Mouse (Mus musculus) forebrain, embryonic 10.5 days (tissue): Measurements from ENCODE around the gene Nudt9. TPM values are rescaled to one million over a fixed set of nuclear protein-coding genes. Genes with fewer than 3 reads are reported as not detected.

Source experiments
- DNase-seq: peaks from one replicate; pipeline ENCODE4 v3.0.0-alpha.2; 2017; ENCODE audit warnings: low spot score; ENCODE audit errors: extremely low spot score
- H3K27ac ChIP-seq: fragments of 300-500 bp; sonication (generic); 2 replicates; pipeline ENCODE4 v1.5.1; 2016; ENCODE audit warnings: mild to moderate bottlenecking
- H3K27me3 ChIP-seq: fragments of 300-500 bp; sonication (generic); 2 replicates; pipeline ENCODE4 v1.6.1; 2016; ENCODE audit warnings: mild to moderate bottlenecking; ENCODE audit not compliant: poor library complexity, severe bottlenecking
- H3K36me3 ChIP-seq: fragments of 300-500 bp; sonication (generic); replicated peaks from 2 replicates; pipeline ENCODE4 v1.6.1; 2016; ENCODE audit warnings: mild to moderate bottlenecking, moderate library complexity
- H3K4me1 ChIP-seq: fragments of 300-500 bp; sonication (generic); 2 replicates; pipeline ENCODE4 v1.6.1; 2016
- H3K4me3 ChIP-seq: fragments of 300-500 bp; sonication (generic); 2 replicates; pipeline ENCODE4 v1.5.1; 2016; ENCODE audit warnings: mild to moderate bottlenecking, moderate library complexity
- H3K9me3 ChIP-seq: fragments of 300-500 bp; sonication (generic); 2 replicates; pipeline ENCODE4 v1.6.1; 2016; ENCODE audit warnings: mild to moderate bottlenecking, moderate library complexity
- WGBS: fragments of 180-500 bp; shearing (Covaris S2); methylation state at CpG from one replicate; pipeline ENCODE4 v1.1.7; 2016; 5-methylcytosine and 5-hydroxymethylcytosine counted together
- microRNA-seq: library from miRNA; unstranded; fragments of <30 nt; microRNA quantifications from one replicate; pipeline ENCODE4, GENCODE M21; 2017
- polyA plus RNA-seq: library from polyadenylated mRNA; unstranded; fragments of >200 nt; fragmentation: Nextera tagmentation; extraction: Ambion mirVana; gene quantifications from 2 replicates; pipeline ENCODE4 v1.2.1, GENCODE M21; 2016

Nudt9 gene
- polyA plus RNA-seq, 1 experiment from 2014 or later: 67.9 TPM

DNA sequence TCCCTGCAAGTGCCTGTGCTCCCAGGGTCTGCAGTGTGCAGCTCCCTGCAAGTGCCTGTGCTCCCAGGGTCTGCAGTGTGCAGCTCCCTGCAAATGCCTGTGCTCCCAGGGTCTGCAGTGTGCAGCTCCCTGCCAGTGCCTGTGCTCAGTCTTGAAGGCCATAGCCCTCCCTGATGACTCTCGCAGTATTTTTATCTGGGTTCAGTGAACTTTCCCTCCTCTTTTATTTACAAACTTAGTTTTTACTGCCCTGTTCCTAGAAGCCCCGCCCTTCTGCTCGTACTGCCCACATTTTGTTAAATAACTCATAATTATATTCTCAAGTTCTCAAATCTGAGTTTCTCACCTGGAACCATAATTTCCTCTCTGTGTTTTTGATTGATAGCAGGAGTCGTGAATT lies 57.1 kb downstream of the Nudt9 start:
- 81% methylated on average over 4 of the region's 4 CpGs for WGBS
- Histone ChIP-seq H3K4me1 (peaks cover 60% of the 10 kb centered on the region), H3K4me3 (no peak overlapping the region), H3K36me3 (no peaks in the 10 kb centered on the region), H3K27ac (peak overlapping the region; percentile 83), H3K27me3 (no peaks in the 10 kb centered on the region), H3K9me3 (no peaks in the 10 kb centered on the region)
- DNase-seq: no peak

DNA sequence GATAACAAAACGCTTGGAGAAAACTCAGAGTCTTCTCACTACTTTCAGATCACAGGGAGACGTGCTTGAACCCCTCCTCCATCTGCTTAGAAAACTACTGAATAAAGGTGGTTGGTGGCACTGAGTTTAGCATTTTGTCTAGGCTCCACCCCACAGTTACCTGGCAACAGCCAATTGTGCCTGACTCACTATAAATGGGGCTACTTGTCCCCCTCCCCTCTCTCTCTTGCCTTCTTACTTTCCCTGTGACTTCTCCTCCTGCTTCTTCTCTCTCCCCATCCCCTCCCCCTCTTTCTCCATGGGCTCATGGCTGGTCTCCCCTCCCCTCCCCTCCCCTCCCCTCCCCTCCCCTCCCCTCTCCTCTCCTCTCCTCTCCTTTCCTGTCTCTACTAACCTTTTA lies 58.0 kb downstream of the Nudt9 start:
- peak overlapping the region; percentile 74 for H3K27ac ChIP-seq
- 46% methylated on average over 2 of the region's 2 CpGs for WGBS
- DNase-seq: no peak
- H3K27me3 ChIP-seq: no peaks in the 10 kb centered on the region
- no peaks in the 10 kb centered on the region for H3K9me3 ChIP-seq
- H3K4me1 ChIP-seq: peaks cover 69% of the 10 kb centered on the region
- H3K36me3 ChIP-seq: no peaks in the 10 kb centered on the region
- no peak overlapping the region for H3K4me3 ChIP-seq

DNA sequence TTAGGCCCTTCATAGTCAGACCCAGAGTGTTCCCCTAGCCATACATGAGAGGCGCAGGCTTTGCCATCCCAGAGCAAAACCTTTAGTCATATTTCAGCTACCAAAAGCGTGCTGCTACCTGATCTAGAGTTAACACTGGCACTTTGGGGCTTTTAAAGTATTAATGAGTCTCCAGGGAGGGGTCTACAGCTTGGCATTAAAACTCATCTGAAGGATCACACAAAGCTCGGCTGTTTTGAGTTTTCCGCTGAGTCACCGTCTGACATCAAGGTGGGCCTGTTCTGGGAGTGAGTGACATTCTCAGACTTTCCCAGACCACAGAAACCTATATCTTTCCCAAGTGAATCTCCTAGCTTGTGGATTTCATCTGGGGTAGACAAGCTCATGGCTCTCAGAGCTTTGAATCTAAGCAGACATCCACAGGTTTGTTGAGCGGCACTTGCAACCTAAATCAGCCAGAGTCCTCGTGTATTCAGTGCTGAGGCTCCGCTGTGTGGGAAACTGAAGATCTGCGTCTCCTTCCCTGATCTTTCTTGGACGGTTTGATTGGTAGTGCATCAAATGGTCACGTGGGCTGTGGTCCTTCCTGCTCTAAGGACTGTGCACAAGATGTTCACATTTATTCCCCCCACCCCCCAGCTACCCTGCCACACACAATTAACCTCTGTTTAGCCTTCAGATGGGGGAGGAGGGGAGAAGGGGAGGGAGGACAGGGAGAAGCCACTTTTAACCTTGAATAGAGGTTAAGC lies 62.2 kb downstream of the Nudt9 start:
- H3K4me3 ChIP-seq: peak overlapping the region; percentile 26; the same call in 1 of the 2 replicates
- H3K27me3 ChIP-seq: no peaks in the 10 kb centered on the region
- WGBS: 51% methylated on average over 11 of the region's 11 CpGs
- H3K4me1 ChIP-seq: peaks cover 82% of the 10 kb centered on the region
- H3K27ac ChIP-seq: peak overlapping the region; percentile 84
- H3K36me3 ChIP-seq: no peaks in the 10 kb centered on the region
- no peaks in the 10 kb centered on the region for H3K9me3 ChIP-seq
- DNase-seq: peak; percentile 46

DNA sequence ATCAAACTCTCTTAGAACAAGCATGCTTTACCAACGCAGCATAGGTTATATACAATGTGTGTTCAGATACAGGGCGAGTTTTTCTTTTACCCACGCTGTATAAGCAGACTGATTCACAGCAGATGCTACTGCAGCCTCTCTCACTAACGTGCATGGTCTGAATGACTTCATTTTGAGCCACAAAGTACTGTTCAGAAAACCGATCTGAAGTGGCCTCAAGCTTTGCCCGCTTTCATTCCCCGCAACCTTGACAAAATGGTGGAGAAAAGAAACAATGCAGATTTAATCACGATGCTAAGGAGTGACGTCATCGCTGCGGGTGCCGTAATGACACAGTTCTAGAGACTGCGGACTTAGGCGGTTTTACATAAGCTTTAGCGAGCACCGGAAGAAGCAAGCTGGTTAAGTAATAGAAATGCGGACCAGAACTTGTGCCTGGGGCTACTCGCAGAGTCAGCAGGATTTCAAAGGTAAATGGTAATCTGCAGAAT lies 62.8 kb downstream of the Nudt9 start:
- Histone ChIP-seq H3K27ac (peak overlapping the region; percentile 84), H3K36me3 (no peaks in the 10 kb centered on the region), H3K4me1 (peaks cover 82% of the 10 kb centered on the region), H3K27me3 (no peaks in the 10 kb centered on the region), H3K9me3 (no peaks in the 10 kb centered on the region), H3K4me3 (peak overlapping the region; percentile 26)
- WGBS: 14% methylated on average over 18 of the region's 18 CpGs
- DNase-seq: peak; percentile 63

DNA sequence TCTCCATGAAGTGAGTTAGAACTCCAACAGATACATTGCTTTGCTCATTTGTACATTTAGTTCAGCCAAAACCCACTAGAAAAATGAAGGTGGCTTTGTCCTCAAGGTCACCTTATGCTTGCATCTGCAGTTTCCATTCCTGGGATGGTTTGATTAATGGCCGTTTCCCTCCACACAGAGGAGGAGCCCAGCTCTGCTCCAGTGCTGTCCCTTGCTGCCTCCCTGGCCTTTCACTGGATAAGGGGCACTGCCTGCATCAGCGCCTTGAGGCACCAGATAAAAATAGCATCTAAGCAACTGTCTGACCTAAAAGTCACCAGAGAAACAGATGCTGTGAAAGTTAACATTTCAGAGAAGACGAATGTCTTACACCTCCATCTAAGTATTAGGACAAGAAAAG lies 63.4 kb downstream of the Nudt9 start:
- no peak overlapping the region; the same call in 1 of the 2 replicates for H3K4me3 ChIP-seq
- H3K9me3 ChIP-seq: no peaks in the 10 kb centered on the region
- 40% methylated on average over 3 of the region's 3 CpGs for WGBS
- H3K27me3 ChIP-seq: no peaks in the 10 kb centered on the region
- peak overlapping the region; percentile 84 for H3K27ac ChIP-seq
- DNase-seq: no peak
- peaks cover 77% of the 10 kb centered on the region for H3K4me1 ChIP-seq
- H3K36me3 ChIP-seq: no peaks in the 10 kb centered on the region

DNA sequence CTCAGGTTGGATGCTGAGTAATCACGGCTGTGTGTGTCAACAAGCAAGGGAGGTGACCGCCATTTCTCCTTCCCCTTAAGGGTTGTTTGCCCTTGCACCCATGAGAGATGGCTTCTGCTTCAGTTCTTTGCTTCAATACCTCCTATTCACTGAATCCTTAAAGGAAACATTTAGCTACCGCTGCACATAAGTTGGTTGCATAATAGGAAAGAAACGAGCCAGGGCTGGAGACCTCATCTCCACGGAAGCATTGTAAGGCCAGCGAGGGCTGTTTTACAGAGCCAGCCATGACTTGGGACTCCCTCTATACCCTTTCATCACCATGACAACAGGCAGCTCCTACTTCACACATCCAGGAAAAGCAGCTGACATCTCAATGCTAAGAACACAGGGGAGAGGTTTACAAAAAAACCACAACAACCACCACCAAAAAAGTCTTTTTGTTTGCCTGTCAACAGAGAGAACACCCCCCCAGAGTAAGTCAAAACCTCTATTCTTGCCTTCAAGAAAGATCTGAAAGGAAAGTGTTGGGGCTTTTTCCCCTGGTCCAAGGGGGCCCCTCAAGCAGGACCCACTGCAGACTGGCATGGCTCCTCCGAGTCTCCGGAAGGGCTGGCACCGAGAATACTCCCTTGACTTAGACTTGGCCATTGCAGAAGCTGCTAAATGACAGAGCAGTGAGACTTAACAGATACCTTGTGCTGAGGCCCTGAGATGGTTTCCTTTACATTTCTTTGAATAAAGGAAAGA lies 64.2 kb downstream of the Nudt9 start:
- WGBS: 21% methylated on average over 9 of the region's 9 CpGs
- H3K4me1 ChIP-seq: peaks cover 75% of the 10 kb centered on the region
- DNase-seq: peak; percentile 74
- no peaks in the 10 kb centered on the region for H3K27me3 ChIP-seq
- H3K27ac ChIP-seq: peak overlapping the region; percentile 84
- H3K4me3 ChIP-seq: peak overlapping the region; percentile 21; the same call in 1 of the 2 replicates
- no peaks in the 10 kb centered on the region for H3K36me3 ChIP-seq
- no peaks in the 10 kb centered on the region for H3K9me3 ChIP-seq

DNA sequence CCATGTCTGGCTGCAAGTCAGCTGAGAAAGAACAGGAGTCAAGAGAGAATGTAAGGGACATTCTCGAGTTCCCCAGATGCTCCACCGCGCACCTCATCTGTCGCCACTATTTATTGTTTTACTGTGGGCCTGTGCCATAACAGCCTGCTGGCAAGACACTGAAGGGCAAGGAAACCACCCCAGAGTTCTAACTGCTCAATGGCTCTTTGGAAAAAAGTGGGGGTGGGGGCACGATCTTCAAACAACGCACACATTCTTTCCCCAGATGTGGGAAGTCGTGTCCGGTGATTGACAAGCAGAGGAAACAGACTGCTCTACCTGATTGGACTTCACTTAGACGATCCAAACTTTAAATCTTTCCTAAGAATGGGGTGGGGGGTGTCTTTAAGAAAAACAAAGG lies 65.9 kb downstream of the Nudt9 start:
- Histone ChIP-seq H3K27ac (peak overlapping the region; percentile 84), H3K4me3 (no peak overlapping the region), H3K9me3 (no peaks in the 10 kb centered on the region), H3K36me3 (no peaks in the 10 kb centered on the region), H3K27me3 (no peaks in the 10 kb centered on the region), H3K4me1 (peaks cover 69% of the 10 kb centered on the region)
- DNase-seq: no peak
- 25% methylated on average over 9 of the region's 9 CpGs for WGBS

DNA sequence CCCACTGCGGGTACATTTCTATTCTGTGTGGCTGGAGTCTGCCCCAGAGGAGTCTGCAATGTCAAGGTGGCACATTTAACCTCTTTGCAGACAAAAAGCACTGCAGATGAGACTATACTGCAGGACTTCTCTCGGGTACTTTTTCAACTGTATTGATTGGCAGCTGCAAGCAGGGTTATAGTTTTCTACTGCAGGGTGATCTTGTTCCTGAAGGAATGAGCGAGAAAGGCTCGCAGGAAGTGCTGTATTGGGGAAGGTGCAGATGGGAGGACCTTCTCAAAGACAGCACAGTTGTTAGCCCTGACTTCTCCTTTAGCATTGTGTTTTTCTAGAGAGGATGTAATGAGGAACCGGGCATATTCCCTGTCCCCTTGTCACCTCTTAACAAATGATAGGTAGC lies 66.4 kb downstream of the Nudt9 start:
- no peaks in the 10 kb centered on the region for H3K36me3 ChIP-seq
- peaks cover 69% of the 10 kb centered on the region for H3K4me1 ChIP-seq
- DNase-seq: no peak
- H3K9me3 ChIP-seq: no peaks in the 10 kb centered on the region
- no peak overlapping the region for H3K4me3 ChIP-seq
- WGBS: 33% methylated on average over 5 of the region's 5 CpGs
- H3K27ac ChIP-seq: peak overlapping the region; percentile 84
- H3K27me3 ChIP-seq: no peaks in the 10 kb centered on the region

DNA sequence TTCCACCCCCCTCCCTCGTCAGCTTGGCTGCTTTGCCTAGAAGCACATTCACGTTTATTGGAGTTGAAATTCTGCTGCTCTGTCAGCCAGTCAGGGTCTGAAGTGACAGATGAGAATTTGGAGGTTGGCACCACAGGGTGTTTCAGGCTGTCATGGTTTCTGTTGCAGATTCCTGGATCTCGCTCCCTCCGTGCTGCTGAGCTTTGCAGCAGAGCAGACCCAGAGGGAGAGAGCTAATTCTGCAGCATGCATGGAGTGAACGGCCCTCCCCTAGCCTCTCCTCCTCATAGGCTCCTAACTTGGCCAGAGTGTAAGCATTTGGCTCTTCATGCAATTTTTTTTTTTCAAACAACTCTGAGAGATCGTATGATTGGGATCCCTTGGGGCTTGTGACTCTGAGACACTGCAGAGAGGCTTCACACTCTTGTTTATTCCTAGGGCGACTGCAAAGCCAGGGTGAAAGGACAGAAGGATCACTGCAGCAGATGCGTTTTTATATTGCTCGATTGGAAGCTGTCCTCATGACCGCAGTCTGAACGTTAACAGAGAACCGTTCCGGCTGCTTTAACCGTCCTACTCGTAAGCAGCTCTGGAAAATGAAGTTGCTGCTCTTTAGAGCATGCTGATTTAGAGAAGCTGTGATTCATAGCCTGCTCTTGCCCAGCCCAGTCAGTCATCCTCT lies 67.5 kb downstream of the Nudt9 start, which contains the start of gene Sparcl1:
TSS of gene Sparcl1 (minus strand) at position 243 of the 682 bp plus-strand sequence.
- Histone ChIP-seq H3K27me3 (no peaks in the 10 kb centered on the region), H3K4me3 (peak within 1 kb of the TSS; percentile 13; the same call in 1 of the 2 replicates), H3K36me3 (no peaks in the 10 kb centered on the region), H3K9me3 (no peaks in the 10 kb centered on the region), H3K4me1 (peaks cover 61% of the 10 kb centered on the region), H3K27ac (peak within 1 kb of the TSS; percentile 84)
- WGBS: 50% methylated on average over 15 of the region's 15 CpGs
- no peak for DNase-seq

Small RNA genes lying within 50 kb of the gene (microRNA-seq; reads per million reads assigned to microRNA genes)
- 5.7 reads per million, percentile 15 among the genes with 10 or more reads in this experiment for gene Mir5619

Other genes with a start within 250 kb of the Nudt9 start
- gene Klhl8, start 135.0 kb upstream of the Nudt9 start, polyA plus RNA-seq: 8.7 and 9.9 TPM in 2 replicates
- gene Hsd17b13, start 68.9 kb upstream of the Nudt9 start, polyA plus RNA-seq: not detected in 2 replicates
- 1.6 and 2.0 TPM in 2 replicates for gene Hsd17b11, start 24.4 kb upstream of the Nudt9 start, polyA plus RNA-seq
- gene Gm17660, start 31.3 kb downstream of the Nudt9 start, polyA plus RNA-seq: 0.31 TPM in 1 of 2 replicates, not detected in the other
- 13.3 and 13.4 TPM in 2 replicates for gene Sparcl1, start 67.4 kb downstream of the Nudt9 start, polyA plus RNA-seq
- not detected in 2 replicates for gene Dspp, start 124.4 kb downstream of the Nudt9 start, polyA plus RNA-seq
- gene Dmp1, start 156.3 kb downstream of the Nudt9 start, polyA plus RNA-seq: 0.17 and 0.26 TPM in 2 replicates